Mouse (Mus musculus) testis, adult 2 months (tissue): Measurements from ENCODE around the gene Slc44a1.

ENCODE experiments used
- CTCF ChIP-seq: fragments of 200-500 bp; IDR thresholded peaks from 2 replicates; pipeline ENCODE4 v1.5.1; 2012; ENCODE audit warnings: low read depth, mild to moderate bottlenecking, inconsistent platforms, low read length, moderate library complexity; ENCODE audit not compliant: control insufficient read depth, insufficient read depth, insufficient replicate concordance
- POLR2A ChIP-seq: fragments of 200-500 bp; IDR thresholded peaks from 2 replicates; pipeline ENCODE4 v1.6.1; 2012; ENCODE audit warnings: low read depth, mild to moderate bottlenecking, inconsistent platforms, low read length, moderate library complexity; ENCODE audit not compliant: control insufficient read depth

- TF ChIP-seq POLR2A (no peak), CTCF (no peak)
Measured at GRCm38 (mm10) chr4:53406866-53407265, 33.3 kb upstream of the Slc44a1 start.
